Mouse (Mus musculus) lung, adult 2 months (tissue): Measurements from ENCODE around the gene Mpg. TPM values are rescaled to one million over a fixed set of nuclear protein-coding genes. Genes with fewer than 3 reads are reported as not detected.

Experiments used
- DNase-seq: peaks from one replicate; pipeline ENCODE4 v3.0.0; 2022
- H3K4me1 ChIP-seq: fragments of 200-500 bp; 2 replicates; pipeline ENCODE4 v1.6.1; 2011; ENCODE audit warnings: low read length; ENCODE audit not compliant: control insufficient read depth, insufficient read depth
- H3K4me3 ChIP-seq: fragments of 200-500 bp; replicated peaks from 2 replicates; pipeline ENCODE3; 2011; ENCODE audit warnings: low read depth, mild to moderate bottlenecking, control low read depth, low read length; ENCODE audit errors: extremely low read depth
- CTCF ChIP-seq: fragments of 200-500 bp; IDR thresholded peaks from 2 replicates; pipeline ENCODE4 v1.5.1; 2011; ENCODE audit warnings: mild to moderate bottlenecking, low read length, control low read depth; ENCODE audit not compliant: insufficient read depth
- POLR2A ChIP-seq: fragments of 200-500 bp; IDR thresholded peaks from 2 replicates; pipeline ENCODE4 v1.6.1; 2011; ENCODE audit warnings: low read depth, mild to moderate bottlenecking, control low read depth, low read length, borderline replicate concordance; ENCODE audit errors: extremely low read depth
- WGBS: fragments of 180-500 bp; shearing (Covaris S2); methylation state at CpG from one replicate; pipeline ENCODE4 v1.1.7; 2018; 5-methylcytosine and 5-hydroxymethylcytosine counted together
- polyA plus RNA-seq: library from polyadenylated mRNA; depleted of rRNA; stranded (reverse); fragments of >200 nt; gene quantifications from 2 replicates; pipeline ENCODE4 v1.2.3, GENCODE M21; 2012; rRNA removed

Mpg gene
- polyA plus RNA-seq = 9.8 and 12.4 TPM in 2 replicates

DNA sequence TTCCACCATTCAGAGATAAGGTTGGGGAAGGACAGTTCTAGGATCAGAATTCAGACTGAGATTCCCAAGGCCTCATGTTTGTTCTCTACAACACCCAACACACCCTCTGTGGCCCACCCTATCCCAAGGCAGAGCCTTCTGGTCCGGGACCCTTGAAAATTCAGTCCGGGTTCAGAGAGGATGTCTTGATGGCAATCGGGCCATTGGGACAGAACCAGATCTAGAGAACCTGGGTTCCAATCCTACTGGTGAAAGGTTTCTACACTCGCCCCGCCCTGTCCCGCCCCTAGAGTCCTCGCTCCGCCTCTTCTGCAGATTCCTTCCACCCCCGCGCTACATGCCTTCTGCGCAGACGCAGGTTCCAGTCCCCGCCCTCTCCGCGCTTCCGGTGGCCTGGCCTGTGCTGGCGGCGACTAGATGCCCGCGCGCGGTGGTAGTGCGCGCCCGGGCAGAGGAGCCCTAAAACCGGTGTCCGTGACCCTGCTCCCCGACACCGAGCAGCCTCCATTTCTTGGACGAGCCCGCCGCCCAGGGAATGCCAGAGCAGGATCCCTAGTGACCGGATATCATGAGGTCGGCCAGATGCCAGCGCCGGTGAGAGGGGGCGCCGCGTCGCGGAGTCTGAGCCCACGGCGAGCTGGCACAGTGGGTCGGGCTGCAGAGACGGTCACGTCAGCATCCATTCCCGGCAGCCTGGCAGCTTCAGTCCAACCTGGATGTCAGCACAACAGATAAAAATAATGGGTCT, at the start of gene Mpg:
TSS of gene Mpg (plus strand) at position 382 of the 748 bp plus-strand sequence.
- Histone ChIP-seq H3K4me1 (peaks cover 35% of the 10 kb centered on the region), H3K4me3 (peak within 1 kb of the TSS; percentile 82)
- peak; percentile 86 for DNase-seq
- TF ChIP-seq CTCF (no peak), POLR2A (peak; percentile 90)
- 3% methylated on average over 47 of the region's 47 CpGs for WGBS

DNA sequence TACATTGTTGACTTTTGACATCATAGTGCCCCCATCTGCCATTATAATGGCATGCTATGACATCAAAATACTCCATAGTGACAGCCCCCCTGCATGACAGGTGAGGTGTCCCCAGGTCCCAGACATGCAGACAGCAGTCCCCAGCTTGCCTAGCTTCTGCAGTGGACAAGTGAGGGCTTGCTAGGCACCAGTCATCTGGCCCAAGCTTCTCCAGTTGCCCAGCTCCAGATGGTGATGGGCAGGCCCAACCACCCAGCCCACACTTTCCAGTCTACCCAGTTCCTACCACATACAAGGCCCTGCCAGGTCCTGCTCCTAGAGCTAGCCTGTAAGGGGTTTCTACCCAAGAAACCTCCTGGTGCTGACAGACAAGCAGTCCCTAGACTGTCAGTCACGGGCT, 47.8 kb upstream of the Mpg start:
- no peak for DNase-seq
- no peak overlapping the region for H3K4me3 ChIP-seq
- WGBS = 78% methylated on average over 1 of the region's 1 CpGs
- no peak for TF ChIP-seq POLR2A
- TF ChIP-seq CTCF = no peak
- H3K4me1 ChIP-seq = no peaks in the 10 kb centered on the region

- H3K4me1 ChIP-seq = no peaks in the 10 kb centered on the region
- no peak for TF ChIP-seq POLR2A
- no peak for TF ChIP-seq CTCF
- DNase-seq = no peak
- H3K4me3 ChIP-seq = no peak overlapping the region
- WGBS = 86% methylated on average over 4 of the region's 4 CpGs
These were observed 45.1 kb upstream of the Mpg start for GRCm38 (mm10) chr11:32181246-32181645.

DNA sequence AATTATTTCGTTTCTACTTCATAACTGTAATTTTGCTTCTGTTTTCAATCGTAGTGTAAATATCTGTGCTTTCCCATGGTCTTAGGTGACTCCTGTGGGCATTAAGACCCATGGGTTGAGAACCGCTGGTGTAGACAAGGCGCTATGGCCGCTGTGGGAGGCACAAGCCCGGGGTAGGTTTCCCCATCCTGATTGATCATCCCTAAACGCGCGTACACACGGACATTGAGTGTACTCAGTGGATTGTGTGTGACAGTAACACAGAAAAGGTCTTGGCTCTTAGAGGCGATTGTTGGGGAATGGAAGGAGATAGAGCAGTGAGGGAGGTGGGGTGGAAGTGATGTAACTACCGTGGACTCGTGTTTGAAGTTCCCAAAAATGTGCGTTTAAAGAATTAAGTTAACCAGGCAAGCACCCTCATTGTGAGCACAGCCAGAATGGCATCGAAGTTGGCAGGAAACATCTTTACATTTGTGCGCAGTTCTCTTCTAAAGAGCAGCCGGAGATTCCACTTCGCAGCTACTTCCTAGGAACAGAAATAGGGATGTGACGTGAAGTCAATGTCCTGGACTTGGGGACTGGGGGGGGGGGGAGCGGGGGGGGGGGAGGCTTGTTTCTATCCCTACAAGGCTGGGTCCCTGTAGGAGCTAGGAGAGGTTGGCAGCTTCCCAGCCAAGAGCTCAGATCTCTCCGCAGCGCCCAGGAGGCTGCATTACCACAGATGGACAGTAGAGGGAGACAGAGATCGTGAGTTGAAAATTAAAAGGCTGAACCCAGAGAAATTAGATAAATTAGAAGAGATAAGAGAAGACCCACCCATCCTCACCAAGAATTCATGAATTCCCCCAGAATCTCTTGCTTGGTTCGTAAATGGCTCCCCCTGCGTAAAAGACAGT, 44.1 kb upstream of the Mpg start:
- DNase-seq = peak; percentile 77
- WGBS = 40% methylated on average over 25 of the region's 25 CpGs
- H3K4me1 ChIP-seq = no peaks in the 10 kb centered on the region
- TF ChIP-seq POLR2A = no peak
- peak; percentile 93 for TF ChIP-seq CTCF
- no peak overlapping the region for H3K4me3 ChIP-seq

DNA sequence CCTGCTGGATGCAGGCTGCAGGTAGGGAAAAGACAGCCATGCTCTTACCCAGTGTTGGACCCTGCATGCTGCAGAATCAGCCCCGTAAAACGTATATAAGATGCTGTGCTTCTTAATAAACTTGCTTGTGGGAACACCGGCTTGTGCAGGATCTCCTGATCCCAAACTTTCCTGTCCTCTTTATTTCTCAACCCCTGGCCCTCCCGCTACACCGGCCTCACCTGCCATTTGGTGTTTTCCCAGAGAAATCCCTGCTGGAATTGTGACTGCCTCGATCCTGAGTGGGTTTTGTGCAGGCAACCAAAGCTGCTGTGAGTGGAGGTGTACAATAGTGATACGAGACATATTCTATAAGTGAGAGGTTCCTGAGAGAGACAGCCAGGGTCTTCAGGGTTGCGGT, 41.8 kb upstream of the Mpg start:
- H3K4me1 ChIP-seq = no peaks in the 10 kb centered on the region
- no peak overlapping the region for H3K4me3 ChIP-seq
- 86% methylated on average over 8 of the region's 8 CpGs for WGBS
- DNase-seq = no peak
- TF ChIP-seq CTCF (no peak), POLR2A (no peak)

DNA sequence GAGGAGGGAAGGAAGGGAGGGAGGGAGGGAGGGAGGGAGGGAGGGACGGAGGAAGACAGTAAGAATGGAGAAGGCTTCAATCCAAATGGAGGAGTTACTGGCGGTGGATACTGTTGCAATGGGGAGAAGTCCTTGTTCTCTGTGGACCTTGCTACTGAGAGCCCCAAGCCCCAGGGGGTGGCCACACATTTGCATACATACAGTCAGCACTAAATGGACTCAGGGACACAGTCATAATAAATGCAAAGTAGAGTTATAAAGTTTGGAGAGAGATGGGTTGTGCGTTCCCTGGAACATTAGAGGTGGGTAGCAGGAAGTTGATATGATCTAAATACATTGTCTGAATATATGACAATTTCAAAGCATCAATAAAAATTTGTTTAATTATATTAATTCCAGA, 40.3 kb upstream of the Mpg start:
- no peaks in the 10 kb centered on the region for H3K4me1 ChIP-seq
- WGBS = 64% methylated on average over 3 of the region's 3 CpGs
- TF ChIP-seq POLR2A = no peak
- TF ChIP-seq CTCF = no peak
- no peak overlapping the region for H3K4me3 ChIP-seq
- DNase-seq = no peak

DNA sequence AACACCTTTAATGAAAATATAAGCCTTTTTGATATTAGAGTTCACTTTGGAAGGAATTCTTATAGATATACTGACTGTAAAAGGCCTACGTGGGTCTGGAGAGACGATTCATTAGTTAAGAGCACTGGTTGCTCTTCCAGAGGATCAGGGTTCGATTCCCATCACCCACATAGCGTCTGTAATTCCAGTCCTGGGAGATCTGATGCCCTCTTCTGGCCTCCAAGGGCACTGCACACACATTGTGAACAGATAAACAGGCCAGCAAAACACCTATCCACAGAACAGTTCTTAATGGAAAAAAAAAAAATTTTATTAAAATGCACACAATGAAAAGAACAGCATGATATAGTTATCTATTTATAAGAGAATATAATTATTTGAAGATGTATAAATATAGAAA, 39.0 kb upstream of the Mpg start:
- 82% methylated on average over 4 of the region's 4 CpGs for WGBS
- TF ChIP-seq CTCF = no peak
- no peak for TF ChIP-seq POLR2A
- Histone ChIP-seq H3K4me1 (no peaks in the 10 kb centered on the region), H3K4me3 (no peak overlapping the region)
- no peak for DNase-seq

DNA sequence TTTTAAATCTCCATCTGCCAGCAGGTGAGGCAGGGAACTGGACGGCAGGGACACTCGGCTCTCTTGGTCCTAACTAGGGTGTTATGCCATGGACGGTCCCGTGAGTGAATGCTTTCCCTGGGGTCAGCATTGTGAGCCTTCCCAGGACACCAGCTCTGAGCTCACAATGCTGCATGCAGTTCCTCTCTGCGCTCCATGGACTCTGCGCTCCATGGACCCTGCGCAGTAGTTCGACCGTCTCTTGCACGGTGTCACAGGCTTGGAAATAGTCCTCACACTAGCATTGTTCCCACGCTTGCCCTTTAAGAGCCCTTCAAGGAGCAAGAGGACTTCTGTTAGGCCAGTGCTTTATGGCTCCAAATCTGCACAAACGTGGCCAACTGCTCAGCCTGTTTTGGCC, 37.4 kb upstream of the Mpg start:
- DNase-seq = no peak
- no peaks in the 10 kb centered on the region for H3K4me1 ChIP-seq
- no peak overlapping the region for H3K4me3 ChIP-seq
- no peak for TF ChIP-seq CTCF
- TF ChIP-seq POLR2A = no peak
- WGBS = 86% methylated on average over 12 of the region's 12 CpGs

DNA sequence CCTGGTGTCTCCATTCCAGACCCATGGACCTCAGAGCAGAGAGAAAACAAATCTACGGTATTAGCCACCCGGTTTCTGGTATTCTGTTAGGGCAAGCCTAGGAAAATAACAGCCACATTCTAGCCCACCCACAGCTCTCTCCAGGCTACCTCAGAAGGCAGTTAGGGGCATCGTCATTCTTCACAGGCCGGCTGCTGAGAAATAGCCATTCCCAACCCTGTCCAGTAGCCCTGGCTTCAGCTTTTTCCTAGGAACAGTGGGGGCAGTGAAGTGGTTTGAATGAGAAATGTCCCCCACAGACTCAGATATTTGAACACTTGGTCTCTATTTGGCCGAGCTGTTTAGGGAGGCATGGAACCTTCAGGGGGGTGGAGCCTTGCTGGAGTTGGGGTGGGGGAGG, 36.9 kb upstream of the Mpg start:
- Histone ChIP-seq H3K4me1 (no peaks in the 10 kb centered on the region), H3K4me3 (no peak overlapping the region)
- 73% methylated on average over 5 of the region's 5 CpGs for WGBS
- no peak for DNase-seq
- no peak for TF ChIP-seq CTCF
- no peak for TF ChIP-seq POLR2A

DNA sequence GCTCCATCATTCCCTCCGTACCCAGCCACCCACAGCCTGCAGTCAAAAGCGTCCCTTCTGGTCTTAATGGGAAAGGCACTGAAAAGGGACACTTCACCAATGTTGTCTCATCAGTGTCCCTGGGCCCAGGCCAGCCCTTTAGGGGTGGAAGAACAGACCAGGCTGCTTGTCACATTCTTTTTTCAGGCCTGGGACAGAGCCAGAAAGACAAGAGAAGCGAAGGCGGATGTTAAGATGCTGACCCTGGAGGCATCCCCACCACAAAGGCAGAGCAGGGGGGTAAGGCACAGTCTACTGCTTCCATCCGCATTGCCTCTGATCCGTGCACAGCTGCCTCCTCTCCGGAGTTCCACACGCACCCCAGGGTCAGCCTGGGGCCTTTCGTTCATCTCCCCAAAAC, 36.2 kb upstream of the Mpg start:
- no peak for TF ChIP-seq CTCF
- TF ChIP-seq POLR2A = no peak
- DNase-seq = no peak
- Histone ChIP-seq H3K4me3 (no peak overlapping the region), H3K4me1 (no peaks in the 10 kb centered on the region)
- 77% methylated on average over 9 of the region's 9 CpGs for WGBS
